Mouse (Mus musculus) ZHBTc4 (cell line): ENCODE results near the gene Syngap1.
A peak's percentile ranks its signal among the peaks of the same experiment; 100 is the strongest.
"Not testable (repeated sequence)": the region's sequence is repeated elsewhere in the genome, so short reads cannot be mapped to it uniquely, and the experiment has no call there.

ENCODE experiments used
- DNase-seq: peaks from one replicate; pipeline ENCODE4 v3.0.0-alpha.2; 2011; ENCODE audit warnings: low read depth, low spot score

The Syngap1 gene

DNA sequence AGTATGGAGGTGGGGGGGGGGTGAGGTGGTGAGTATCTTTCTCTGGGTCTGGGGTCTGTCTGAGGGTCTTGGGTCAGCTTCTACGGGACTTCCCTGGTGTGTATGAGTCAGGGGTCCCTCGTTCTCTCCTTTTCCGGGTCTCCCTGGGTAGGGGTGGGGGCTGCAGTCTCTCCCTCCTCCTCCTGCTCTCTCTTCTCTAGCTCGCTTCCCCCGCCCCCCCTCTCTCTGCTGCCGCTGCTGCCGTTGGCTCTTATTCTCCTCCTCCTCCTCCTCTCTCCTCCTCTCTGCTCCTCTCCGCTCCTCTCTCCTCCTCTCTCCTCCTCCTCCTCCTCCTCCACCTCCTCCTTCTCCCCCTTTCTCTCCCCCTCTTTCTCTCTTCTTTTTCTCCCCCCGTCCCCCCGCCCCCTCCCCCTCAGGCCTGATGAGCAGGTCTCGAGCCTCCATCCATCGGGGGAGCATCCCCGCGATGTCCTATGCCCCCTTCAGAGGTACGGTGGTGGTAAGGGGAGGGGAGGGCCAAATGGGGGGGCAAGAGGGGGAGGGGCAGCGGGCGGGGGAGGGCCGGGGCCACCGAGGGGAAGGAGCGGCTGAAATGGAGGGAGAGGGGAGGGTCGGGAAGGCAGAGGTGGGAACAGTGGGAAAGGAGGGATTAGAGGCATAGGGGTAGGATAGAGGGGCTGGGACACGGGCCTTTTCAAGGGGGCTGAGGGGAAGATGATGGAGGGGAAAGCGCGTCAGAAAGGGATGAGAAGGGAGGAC lies at the start of gene Syngap1:
TSS of gene Syngap1 (plus strand) at position 223 of the 759 bp plus-strand sequence.
- no peak for DNase-seq

DNA sequence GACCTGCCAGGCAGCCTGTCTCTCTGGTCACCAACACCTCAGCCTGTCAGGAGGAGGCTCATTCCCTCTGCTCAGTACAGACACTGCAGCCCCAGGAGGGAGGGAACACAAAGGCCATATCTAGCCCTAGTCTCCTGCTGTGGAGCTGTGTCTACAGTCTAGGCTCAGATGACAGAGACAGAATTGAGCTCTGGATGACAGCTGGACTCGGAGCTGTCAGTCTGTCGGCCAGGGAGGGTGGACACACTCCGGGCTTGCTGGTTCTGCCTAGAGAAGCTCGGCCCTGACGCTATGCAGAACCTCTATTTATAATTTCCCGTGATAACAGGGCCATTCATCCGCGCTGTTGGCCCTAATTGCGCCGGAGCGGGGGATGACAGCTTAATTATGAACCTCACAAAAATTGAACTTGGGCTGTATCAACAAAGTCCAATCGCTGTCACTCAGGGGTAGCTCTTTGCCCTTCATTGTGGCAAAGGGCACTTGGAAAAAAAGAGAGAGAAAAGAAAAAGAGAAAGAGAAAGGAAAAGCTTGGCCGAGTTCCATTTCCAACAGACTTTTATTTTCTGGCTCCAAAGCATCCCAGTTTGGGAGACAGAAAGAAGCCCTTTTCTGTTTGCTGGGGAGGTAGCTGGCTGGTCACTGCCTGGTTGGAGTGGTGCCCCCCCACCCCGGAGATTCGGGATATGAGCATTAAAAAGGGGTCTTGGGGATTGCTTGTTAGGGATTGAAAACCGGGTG lies 48.2 kb upstream of the Syngap1 start:
- DNase-seq, result no peak

DNA sequence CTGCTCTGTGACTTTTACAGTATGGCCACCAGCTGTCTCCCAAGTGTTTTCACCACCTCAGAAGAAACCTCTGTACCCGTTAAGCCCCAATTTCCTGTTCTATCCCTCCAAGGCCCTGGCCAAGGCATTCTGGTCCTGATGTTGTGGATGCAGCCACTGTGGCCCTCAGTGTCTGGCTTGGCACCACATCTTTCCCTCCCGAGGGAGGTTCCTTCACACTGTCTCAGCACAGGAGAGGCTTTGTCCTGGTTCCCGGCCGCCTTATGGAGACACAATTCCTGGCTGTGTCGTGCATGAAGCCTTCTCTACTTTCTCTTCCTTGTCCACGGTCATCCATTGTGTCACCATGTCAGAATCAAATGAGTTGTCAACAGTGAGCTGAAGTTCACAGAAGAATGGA lies 47.6 kb upstream of the Syngap1 start:
- DNase-seq, result no peak

DNA sequence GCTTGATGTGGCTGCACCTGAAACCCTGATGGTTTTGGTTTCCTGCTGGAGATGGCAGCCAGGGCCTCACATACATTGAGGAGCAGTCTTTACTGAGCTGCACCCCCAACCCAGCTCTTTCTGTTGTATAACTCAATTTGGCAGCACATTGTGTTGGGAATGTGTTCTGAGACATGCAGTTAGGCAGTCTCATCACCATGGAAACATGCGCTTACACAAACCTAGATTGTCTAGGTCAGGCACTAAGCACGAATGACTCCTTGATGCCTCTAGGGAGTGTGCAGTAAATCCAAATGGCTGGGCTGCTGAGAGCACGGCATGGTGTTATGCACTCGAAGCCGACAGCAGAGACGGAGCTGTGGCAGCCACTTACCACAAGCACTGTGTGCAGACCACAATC lies 46.7 kb upstream of the Syngap1 start:
- no peak for DNase-seq

DNA sequence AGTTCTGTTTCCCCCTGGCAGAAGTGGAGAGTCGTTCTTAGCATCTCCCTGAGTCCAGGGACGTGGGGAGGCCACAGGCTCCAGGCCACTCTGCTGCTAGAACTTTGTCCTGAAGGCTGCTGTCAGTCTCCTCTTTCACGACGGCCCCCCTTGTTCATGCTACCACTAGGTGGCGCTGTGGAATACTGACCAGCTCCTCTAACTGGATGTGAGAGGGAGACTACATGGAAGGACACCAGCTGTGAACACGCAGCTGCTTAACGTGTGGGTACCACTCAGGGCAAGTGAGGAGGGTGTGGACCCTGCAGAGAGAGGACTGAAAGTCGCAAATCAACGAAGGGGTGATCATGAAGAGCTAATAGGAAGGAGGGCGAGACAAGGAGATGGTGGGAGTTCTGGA lies 45.5 kb upstream of the Syngap1 start:
- DNase-seq, result peak; percentile 83

DNA sequence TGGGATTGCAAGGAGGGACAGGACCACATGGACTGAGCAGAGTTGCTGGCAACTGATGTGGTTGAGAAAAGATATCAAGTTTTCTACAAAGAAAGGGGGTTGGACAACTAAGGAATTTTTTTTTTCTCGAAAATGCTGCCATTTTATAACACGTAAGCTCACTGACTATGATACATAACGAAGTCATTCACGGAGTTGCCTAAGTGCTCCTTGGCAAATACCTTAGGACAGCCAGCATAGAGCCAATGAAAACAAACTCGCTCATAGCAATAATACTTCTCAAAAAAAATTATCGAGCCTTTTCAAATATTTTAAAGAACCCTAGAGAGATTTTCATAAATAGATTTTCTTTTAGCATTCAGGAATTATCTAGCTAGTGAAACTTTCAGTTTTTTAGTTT lies 40.1 kb upstream of the Syngap1 start:
- no peak for DNase-seq

DNA sequence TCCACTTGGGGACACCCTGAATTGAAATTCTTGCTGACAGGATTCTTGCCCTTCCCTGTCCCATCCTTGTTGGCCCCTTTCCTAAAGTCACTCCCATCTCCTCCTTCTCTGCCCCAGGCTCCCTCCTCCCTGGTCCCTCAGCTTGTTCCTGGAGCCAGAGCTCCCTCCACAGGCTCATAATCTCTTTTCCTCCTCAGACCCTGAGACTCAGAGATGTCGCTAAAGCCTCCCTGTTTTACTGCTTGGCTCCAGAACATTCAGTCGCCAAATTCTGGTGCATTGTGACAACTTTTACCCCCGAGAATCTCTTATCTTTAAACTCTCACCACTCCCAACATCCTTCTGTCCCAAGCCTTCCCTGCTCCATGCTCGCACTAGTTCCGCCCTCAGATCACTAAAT lies 36.7 kb upstream of the Syngap1 start:
- no peak for DNase-seq

DNA sequence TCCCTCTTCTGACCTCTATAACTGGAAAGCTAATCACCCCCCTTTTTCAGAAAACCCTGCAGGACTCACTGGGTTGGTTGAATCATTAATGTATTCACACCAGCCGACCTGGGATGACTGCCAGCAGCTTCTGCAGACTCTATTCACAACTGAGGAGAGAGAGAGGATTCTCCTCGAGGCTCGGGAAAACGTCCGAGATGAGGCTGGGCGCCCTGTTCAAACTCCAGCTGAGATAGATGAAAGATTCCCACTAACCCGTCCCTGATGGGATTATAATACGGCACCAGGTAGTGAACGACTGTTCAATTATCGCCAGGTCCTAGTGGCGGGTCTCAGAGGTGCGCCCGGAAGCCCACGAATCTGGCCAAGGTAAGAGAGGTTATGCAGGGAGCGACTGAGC lies 33.5 kb upstream of the Syngap1 start:
- not testable (repeated sequence) for DNase-seq

DNA sequence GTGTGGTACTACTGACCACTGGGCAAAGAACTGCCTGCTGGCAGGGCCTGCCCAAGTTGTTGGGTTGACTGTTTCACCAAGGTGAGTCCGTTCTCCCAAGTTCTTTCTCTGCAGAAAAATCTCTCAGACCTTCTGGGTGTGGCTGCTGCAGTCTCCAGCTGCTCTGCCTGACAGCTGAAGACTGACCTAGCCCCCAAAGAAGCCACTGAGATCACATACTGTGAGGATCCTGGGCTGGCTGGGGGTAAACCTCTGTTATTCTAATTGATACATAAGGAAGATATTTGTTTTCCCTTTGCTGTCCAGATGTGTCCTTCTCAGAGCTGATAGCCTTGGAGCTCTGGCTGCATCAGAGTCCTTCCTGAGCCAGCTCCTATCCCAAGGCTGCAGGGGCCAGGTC lies 25.8 kb upstream of the Syngap1 start:
- DNase-seq, result peak; percentile 40

DNA sequence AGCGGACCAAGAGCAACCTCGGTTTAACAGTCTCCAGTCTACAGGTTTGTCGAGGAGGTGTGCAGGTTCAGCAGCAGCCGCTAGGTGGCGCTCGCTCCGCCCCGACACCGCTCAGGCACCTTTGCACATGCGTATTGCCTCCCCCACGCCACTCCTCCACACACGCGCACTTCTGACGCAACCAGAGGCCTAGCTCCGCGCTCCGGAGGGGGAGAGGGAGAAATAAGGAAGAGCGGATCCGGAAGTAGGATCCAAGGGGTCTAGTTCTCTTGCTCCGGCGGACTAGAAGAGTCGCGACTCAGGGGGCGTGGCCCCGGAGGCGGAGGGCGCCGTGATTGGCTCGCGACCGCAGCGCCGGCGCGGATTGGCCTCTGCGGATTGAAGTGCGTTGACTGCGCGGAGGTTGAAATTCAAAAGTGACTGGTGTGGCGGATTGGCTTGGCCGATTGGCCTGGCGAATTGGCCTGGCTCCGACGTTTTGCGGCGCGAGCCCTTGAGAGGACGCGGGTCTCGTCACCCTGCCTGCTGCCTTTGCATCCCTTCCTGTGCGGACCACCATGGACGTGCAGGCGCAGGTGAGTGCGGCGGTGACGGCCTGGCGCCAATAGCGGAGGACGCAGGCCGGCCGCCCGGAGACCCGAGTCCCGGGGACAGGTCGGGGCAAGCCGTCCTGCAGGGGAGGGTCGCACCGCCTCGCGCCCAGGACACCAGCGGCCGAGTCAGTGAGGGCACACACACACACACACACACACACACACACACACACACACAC lies 24.2 kb upstream of the Syngap1 start, which contains the start of gene Kifc5b:
TSS of gene Kifc5b (plus strand) at position 381 of the 772 bp plus-strand sequence.
- peak; percentile 100 for DNase-seq

DNA sequence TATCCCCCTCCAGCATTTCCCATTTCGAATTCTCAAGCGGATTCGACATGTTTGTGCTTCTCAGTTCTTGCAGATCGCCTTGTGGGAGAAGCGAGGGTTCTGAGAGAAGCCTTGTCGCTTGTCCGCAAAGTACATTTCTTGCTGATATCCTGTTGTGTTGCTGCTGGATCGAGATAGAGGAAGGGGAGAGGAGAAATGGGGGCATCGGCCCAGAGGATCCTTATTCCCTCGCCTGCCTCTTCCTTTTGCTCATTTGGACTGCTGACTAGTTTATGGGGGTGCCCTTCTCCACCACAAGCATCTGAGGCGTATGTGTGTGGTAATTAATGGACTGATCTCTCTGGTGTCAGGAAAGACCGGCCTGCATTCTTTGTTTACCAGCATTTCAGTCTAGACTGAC lies 23.5 kb upstream of the Syngap1 start:
- DNase-seq, result not testable (repeated sequence)

DNA sequence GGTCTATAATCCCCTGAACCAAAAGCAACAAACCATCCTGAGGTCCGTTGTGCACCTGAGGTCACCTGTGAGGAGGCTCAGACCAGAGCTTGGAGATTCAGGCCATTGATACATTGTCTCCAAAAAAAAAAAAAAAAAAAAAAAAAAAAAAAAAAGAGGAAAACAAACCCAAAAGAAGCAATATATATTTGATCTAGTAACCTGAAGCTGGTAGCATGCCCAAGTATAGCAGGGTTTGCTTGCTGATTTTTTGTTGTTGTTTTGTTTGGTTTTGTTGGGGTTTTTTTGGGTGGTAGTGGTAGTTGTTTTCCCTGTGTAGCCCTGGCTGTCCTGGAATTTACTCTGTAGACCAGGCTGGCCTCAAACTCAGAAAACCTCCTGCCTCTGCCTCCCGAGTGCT lies 22.7 kb upstream of the Syngap1 start:
- DNase-seq, result no peak

DNA sequence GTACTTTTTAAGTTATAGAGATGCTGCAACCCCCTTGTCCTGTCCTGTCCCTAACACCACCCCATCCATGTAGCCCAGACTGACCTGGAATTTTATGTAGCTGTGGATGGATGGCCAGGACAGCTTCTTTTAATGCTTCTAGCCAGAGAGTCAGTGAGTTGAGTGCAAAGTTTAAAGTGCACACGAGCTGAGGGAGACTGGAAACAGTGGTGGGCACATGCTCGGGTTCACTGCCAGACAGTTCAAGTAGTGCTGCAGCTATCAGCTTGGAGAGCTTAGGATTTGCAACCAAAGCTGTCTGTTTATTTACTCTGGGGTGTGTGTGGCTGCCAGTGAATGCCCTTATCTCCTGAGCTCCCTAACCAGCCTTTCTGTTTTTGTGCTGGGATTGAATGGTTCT lies 21.5 kb upstream of the Syngap1 start:
- not testable (repeated sequence) for DNase-seq

DNA sequence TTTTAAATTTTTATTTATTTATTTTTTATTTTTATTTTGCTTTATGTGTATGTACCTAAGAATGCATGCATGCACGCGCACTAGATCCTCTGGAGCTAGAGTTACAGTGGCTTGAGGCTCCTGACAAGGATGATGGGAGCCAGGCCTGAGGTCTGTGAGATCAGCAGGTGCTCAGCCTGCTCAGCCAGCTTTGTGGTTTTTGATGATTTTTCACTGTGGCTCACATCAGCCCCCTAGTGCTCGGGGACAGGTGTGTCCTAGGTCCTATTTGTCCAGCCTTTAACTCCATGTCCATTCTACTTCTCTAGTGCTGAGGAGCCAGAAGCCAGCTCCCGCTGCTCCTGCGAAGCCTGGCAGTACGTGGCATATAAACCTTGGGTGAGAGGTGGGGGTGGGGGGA lies 18.7 kb upstream of the Syngap1 start:
- DNase-seq, result not testable (repeated sequence)

DNA sequence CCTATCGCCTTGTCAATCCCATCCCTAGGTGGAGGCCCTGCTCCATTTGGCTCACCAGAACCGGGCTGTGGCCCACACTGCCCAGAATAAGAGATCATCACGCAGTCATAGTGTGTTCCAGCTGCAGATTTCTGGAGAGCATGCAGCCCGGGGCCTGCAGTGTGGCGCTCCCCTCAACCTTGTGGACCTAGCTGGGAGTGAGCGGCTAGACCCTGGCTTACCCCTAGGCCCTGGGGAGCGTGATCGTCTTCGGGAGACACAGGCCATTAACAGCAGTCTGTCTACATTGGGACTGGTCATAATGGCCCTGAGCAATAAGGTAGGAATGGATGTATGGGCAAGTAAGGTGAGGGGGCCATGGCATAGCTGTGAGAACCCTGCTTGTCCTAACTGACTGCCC lies 15.6 kb upstream of the Syngap1 start:
- DNase-seq, result not testable (repeated sequence)

DNA sequence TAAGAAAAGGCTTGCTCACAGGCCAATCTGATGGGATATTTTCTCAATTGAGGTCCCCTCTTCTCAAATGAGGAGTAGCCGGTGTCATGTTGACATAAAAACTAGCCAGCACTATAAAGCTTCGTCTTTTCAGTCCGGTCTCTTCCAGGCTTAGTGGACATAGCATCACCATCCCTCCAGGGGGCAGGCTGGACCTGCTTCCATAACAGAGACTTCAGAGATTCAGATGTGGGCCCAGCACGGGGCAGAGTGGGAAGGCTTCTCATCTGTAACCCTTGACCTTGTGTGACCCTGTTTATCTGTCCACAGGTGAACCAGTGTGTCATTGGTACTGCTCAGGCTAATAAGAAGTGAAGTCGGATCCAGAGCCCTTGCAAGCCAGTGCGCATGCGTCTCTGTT lies 9.3 kb upstream of the Syngap1 start:
- peak; percentile 43 for DNase-seq

DNA sequence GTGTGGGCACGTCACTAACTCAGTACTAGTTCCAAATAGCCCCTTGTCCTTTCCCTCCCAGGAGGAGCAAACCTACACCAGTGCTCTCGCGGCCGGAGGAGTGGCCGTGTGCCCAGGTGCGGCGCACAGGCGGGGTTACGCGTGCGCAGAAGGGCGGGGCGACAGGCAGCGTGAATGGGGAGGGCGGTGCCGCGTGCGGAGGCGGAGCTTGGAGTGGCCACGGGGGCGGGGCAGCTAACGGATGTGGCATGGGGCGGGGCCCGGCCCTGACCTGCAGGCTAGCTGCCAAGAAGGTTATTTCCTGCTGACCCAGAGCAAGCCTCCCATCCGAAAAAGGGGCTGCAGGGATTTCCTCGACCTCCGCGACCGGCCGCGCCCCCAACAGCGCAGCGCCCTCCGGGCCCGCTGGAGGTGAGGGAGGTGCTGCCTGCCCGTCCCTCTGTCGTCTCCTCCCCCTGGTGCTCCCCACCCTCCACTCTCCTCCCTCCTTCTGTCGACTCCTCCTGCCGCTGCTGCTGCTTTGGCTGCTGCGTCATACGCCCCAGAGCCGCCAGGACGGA lies 8.1 kb upstream of the Syngap1 start, which contains the start of gene Phf1:
TSS of gene Phf1 (plus strand) at position 214 of the 560 bp plus-strand sequence.
- peak; percentile 96 for DNase-seq

DNA sequence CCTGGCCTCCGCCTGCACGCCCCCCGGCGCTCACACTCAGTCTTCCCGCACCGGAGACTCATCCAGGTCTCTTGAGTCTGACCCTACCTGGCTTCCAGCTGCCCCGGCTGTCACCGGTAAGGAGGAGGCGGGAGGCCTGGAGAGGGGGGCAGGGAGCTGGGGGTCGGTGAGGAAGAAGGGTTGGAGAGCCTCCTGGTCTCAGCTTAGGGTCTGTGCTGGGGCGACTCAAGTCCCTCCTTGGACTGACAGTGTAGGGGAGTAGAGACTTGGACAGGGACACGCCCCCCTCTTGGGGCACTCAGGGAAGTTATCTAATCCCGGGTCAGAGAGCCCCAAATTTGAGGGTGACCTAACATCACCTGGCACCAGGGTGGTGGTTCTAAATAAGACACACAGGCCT lies 7.6 kb upstream of the Syngap1 start:
- DNase-seq, result no peak

DNA sequence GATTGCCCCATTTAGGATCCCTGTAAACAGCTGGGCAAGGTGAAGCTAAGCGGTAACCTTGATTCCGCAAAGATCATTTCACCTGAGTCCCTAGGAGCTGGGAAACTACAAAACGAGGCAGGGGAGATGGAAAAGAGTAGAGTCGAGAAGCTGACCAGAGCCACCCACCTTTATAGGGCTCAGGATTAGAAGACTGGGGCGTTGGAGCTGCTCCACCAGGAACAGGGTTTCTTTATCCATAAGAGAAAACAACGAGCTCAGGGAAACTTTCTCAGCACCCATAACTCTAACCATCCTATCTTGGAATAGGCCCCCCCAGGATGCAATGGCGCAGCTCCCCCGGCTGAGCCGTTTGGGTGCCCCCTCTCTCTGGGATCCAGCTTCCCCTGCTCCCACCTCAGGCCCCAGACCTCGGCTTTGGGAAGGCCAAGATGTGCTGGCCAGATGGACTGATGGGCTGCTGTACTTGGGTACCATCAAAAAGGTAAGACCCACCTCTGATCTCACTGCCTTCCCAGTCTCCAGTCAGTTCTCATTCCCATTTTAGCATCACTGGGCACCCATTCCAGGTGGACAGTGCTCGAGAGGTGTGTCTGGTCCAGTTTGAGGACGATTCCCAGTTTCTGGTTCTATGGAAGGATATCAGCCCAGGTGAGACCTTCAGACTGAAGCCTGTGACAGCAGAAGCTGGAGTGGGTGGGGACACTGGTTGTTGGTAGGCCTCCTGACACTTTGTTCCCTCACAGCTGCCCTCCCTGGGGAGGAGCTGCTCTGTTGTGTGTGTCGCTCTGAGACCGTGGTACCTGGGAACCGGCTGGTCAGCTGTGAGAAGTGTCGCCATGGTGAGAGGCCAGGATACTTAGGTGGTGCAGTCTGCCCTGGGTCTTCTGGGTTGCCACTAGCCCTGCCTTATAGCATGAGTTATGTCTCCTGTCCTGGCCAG lies 6.9 kb upstream of the Syngap1 start:
- no peak for DNase-seq

DNA sequence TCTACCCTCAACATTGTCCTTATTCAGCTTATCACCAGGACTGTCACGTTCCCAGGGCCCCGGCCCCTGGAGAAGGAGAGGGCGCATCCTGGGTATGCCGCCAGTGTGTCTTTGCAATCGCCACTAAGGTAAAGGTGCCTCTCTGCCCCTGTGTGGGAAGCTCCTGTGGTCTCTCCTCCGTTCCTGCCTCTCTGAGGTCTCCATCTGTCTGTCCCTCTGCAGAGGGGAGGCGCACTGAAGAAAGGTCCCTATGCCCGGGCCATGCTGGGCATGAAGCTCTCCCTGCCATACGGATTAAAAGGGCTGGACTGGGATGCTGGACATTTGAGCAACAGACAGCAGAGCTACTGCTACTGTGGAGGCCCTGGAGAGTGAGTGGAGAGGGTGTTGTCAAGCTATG lies 6.0 kb upstream of the Syngap1 start:
- DNase-seq, result no peak

DNA sequence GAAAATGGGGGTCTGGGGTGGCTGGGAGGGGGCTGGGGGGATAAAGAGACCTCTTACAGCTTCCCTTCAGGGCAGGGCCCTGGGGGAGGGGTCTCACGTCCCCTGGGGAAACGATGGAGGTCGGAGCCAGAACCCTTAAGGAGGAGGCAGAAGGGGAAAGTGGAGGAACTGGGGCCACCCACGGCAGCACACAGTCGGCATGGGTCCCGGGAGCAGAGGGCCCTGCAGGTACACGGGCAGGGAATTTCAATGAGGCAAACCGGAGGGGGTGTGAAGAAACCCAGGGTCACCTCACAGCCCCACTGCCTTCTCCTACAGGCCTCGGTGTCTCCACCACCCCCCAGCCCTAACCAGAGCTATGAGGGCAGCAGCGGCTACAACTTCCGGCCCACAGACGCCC lies 4.6 kb upstream of the Syngap1 start:
- DNase-seq, result no peak
